Mouse (Mus musculus) cerebellum, adult 2 months (tissue): ENCODE data around the gene Tmem171. TPM values are rescaled to one million over a fixed set of nuclear protein-coding genes. Genes with fewer than 3 reads are reported as not detected.

Experiments
- DNase-seq, 2 experiments: peaks; one replicate each; pipeline ENCODE4 v3.0.0; 2021
- H3K27ac ChIP-seq: fragments of 200-500 bp; 2 replicates; pipeline ENCODE4 v1.5.1; 2012; ENCODE audit warnings: low read length, control low read depth, inconsistent platforms; ENCODE audit not compliant: insufficient read depth
- H3K27me3 ChIP-seq: fragments of 200-500 bp; 2 replicates; pipeline ENCODE4 v1.6.1; 2012; ENCODE audit warnings: inconsistent platforms, mild to moderate bottlenecking, low read length, moderate library complexity; ENCODE audit not compliant: control insufficient read depth, insufficient read depth
- H3K4me1 ChIP-seq: fragments of 200-500 bp; 2 replicates; pipeline ENCODE4 v1.6.1; 2011; ENCODE audit warnings: low read length; ENCODE audit not compliant: control insufficient read depth, insufficient read depth
- H3K4me3 ChIP-seq: fragments of 200-500 bp; replicated peaks from 2 replicates; pipeline ENCODE3; 2011; ENCODE audit warnings: mild to moderate bottlenecking, low read depth, low read length, control low read depth; ENCODE audit not compliant: insufficient read depth
- CTCF ChIP-seq: fragments of 200-500 bp; IDR thresholded peaks from 2 replicates; pipeline ENCODE4 v1.5.1; 2011; ENCODE audit warnings: low read depth, mild to moderate bottlenecking, control low read depth, low read length, moderate library complexity, borderline replicate concordance; ENCODE audit not compliant: insufficient read depth
- POLR2A ChIP-seq: fragments of 200-500 bp; IDR thresholded peaks from 2 replicates; pipeline ENCODE4 v1.6.1; 2011; ENCODE audit warnings: low read length, control low read depth, borderline replicate concordance; ENCODE audit not compliant: insufficient read depth
- WGBS: fragments of 180-500 bp; shearing (Covaris S2); methylation state at CpG from one replicate; pipeline ENCODE4 v1.1.7; 2018; 5-methylcytosine and 5-hydroxymethylcytosine counted together
- polyA plus RNA-seq: library from polyadenylated mRNA; depleted of rRNA; stranded (reverse); fragments of >200 nt; gene quantifications from 2 replicates; pipeline ENCODE4 v1.2.3, GENCODE M21; 2012

Tmem171 gene
- polyA plus RNA-seq, 1 experiment, result not detected

GRCm38 (mm10) chr13:98722296-98722695 lies 27.7 kb upstream of the Tmem171 start:
- H3K4me3 ChIP-seq, result no peak overlapping the region
- TF ChIP-seq POLR2A (no peak), CTCF (no peak)
- H3K27ac ChIP-seq, result no peak overlapping the region
- WGBS, result 36% methylated on average over 1 of the region's 1 CpGs
- no peaks in the 10 kb centered on the region for H3K27me3 ChIP-seq
- no peaks in the 10 kb centered on the region for H3K4me1 ChIP-seq
- no peak for DNase-seq

- Histone ChIP-seq H3K27ac (no peak overlapping the region), H3K27me3 (no peaks in the 10 kb centered on the region), H3K4me3 (no peak overlapping the region), H3K4me1 (no peaks in the 10 kb centered on the region)
- WGBS, result 71% methylated on average over 8 of the region's 8 CpGs
- no peak for DNase-seq
- TF ChIP-seq POLR2A, result no peak
- no peak for TF ChIP-seq CTCF
These were observed 21.5 kb upstream of the Tmem171 start for GRCm38 (mm10) chr13:98716176-98716575.

- WGBS, result 72% methylated on average over 6 of the region's 6 CpGs
- DNase-seq, result no peak
- no peaks in the 10 kb centered on the region for H3K27me3 ChIP-seq
- TF ChIP-seq CTCF (no peak), POLR2A (no peak)
- no peak overlapping the region for H3K4me3 ChIP-seq
- H3K27ac ChIP-seq, result no peak overlapping the region
- H3K4me1 ChIP-seq, result no peaks in the 10 kb centered on the region
These were observed 20.9 kb upstream of the Tmem171 start for GRCm38 (mm10) chr13:98715443-98715990.

- 100% methylated on average over 1 of the region's 1 CpGs for WGBS
- no peak overlapping the region for H3K4me3 ChIP-seq
- TF ChIP-seq POLR2A, result no peak
- no peak for TF ChIP-seq CTCF
- DNase-seq, result no peak
- H3K4me1 ChIP-seq, result no peaks in the 10 kb centered on the region
- H3K27ac ChIP-seq, result no peak overlapping the region
- H3K27me3 ChIP-seq, result no peaks in the 10 kb centered on the region
These were observed 16.0 kb upstream of the Tmem171 start for GRCm38 (mm10) chr13:98710655-98711054.

- no peak for DNase-seq
- TF ChIP-seq CTCF, result no peak
- no peak for TF ChIP-seq POLR2A
These were observed 15.6 kb upstream of the Tmem171 start for GRCm38 (mm10) chr13:98710236-98710635.

GRCm38 (mm10) chr13:98705501-98705900 lies 10.9 kb upstream of the Tmem171 start:
- Histone ChIP-seq H3K27me3 (no peaks in the 10 kb centered on the region), H3K4me1 (no peaks in the 10 kb centered on the region), H3K4me3 (no peak overlapping the region), H3K27ac (no peak overlapping the region)
- 55% methylated on average over 4 of the region's 4 CpGs for WGBS
- no peak for DNase-seq
- no peak for TF ChIP-seq POLR2A
- TF ChIP-seq CTCF, result no peak

More at GRCm38 (mm10) chr13:98710236-98710635, 15.6 kb upstream of the Tmem171 start:
- Histone ChIP-seq H3K27me3 (no peaks in the 10 kb centered on the region), H3K4me1 (no peaks in the 10 kb centered on the region), H3K27ac (no peak overlapping the region), H3K4me3 (no peak overlapping the region)
- 79% methylated on average over 8 of the region's 8 CpGs for WGBS

GRCm38 (mm10) chr13:98703786-98704185 lies 9.2 kb upstream of the Tmem171 start:
- TF ChIP-seq POLR2A (no peak), CTCF (no peak)
- WGBS, result 91% methylated on average over 7 of the region's 8 CpGs
- Histone ChIP-seq H3K4me3 (no peak overlapping the region), H3K27ac (no peak overlapping the region), H3K27me3 (no peaks in the 10 kb centered on the region), H3K4me1 (no peaks in the 10 kb centered on the region)
- no peak for DNase-seq

GRCm38 (mm10) chr13:98702361-98702760 lies 7.7 kb upstream of the Tmem171 start:
- WGBS, result 83% methylated on average over 8 of the region's 8 CpGs

GRCm38 (mm10) chr13:98701309-98701675 lies 6.7 kb upstream of the Tmem171 start:
- Histone ChIP-seq H3K27ac (no peak overlapping the region), H3K27me3 (no peaks in the 10 kb centered on the region), H3K4me3 (no peak overlapping the region), H3K4me1 (no peaks in the 10 kb centered on the region)
- DNase-seq, result no peak
- TF ChIP-seq CTCF (no peak), POLR2A (no peak)
- WGBS, result 86% methylated on average over 5 of the region's 5 CpGs

More at GRCm38 (mm10) chr13:98702361-98702760, 7.7 kb upstream of the Tmem171 start:
- Histone ChIP-seq H3K27ac (no peak overlapping the region), H3K4me1 (no peaks in the 10 kb centered on the region), H3K4me3 (no peak overlapping the region), H3K27me3 (no peaks in the 10 kb centered on the region)
- TF ChIP-seq POLR2A (no peak), CTCF (no peak)
- no peak for DNase-seq
